9 mouse cellular contexts compared by ENCODE assay signal in the genomic region with DNA sequence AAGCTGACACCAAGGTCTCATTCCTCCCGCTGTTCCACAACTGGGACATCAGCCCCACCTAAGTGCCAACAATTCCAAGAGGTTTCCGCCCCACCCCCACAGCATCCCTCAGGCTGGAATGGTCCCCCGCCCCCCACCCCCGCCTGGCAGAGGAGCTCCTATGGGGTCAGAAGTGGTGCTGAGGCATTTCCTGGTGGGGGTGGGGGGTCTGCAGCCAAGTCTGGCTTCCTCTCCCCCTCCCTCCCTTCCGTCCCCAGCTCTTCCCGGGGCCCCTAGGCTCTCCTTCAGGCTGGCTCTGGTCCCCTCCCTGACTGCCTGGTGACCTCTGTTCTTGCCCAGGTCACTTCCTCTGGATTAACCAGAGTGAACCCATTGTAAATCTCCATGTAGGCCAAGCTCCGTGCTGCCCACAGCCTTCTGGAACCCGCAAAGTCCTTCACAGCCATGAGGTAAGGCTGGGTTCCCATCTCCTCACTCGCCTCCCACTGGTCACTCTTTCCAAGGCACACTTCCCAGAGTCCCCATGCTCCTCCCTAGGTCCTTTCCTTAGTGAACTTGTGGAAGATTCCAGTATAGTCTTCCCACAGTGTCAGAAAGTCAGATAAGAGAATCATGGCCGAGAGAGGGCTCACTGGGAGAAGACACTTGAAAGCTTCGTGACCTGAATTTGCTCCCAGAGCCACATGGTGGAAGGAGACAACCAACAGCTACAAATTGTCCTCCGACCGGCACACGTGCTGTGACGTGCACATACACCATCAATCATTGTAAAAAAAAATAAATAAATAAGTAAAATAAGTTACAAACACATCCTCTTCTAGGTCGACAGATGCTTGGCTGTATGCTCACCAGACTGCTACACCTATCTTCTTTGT. TPM values are rescaled to one million over a fixed set of nuclear protein-coding genes. Genes with fewer than 3 reads are reported as not detected.
DNase-seq lines count a peak whose midpoint lies in the region; ATAC-seq and TF ChIP-seq lines count a peak whose summit lies in the region.
"Had no signal": no experiment of that assay in that cellular context is flagged by ENCODE, and none has a peak within 500 bp of the region (broad histone marks: within the 10 kb centered on the region; RNA-seq: fewer than 3 reads in every experiment).

No protein-coding gene starts in this region.

- H3K4me2 ChIP-seq in liver, embryonic 14.5 days (ENCODE audit: low read depth): no peak overlapping the region
- H3K4me2 ChIP-seq: neural tube, embryonic 13.5 days had no signal

- peak; percentile 31; the same call in 1 of the 2 replicates for ATAC-seq in liver, embryonic 14.5 days (ENCODE audit: insufficient read depth)

- H3K4me3 ChIP-seq in brown adipose tissue, adult 24 weeks (ENCODE audit: insufficient read depth, low read depth, low read length): no peak overlapping the region
- no peak overlapping the region for H3K4me3 ChIP-seq in liver, embryonic 14.5 days (ENCODE audit: insufficient read depth in 1 of 2, low read depth in 2 of 2, low read length in 2 of 2)
- no peak overlapping the region for H3K4me3 ChIP-seq in left cerebral cortex, adult 2 months
- H3K4me3 ChIP-seq: neural tube, embryonic 13.5 days had no signal

- TF ChIP-seq CTCF in liver, embryonic 14.5 days (IDR thresholded peaks at IDR 0.05; ENCODE audit: low read depth): no peak
- TF ChIP-seq CTCF in left cerebral cortex, adult 2 months (IDR thresholded peaks at IDR 0.05): no peak

- no peak for TF ChIP-seq EP300 in liver, embryonic 14.5 days (IDR thresholded peaks at IDR 0.05; ENCODE audit: low read depth)

- no peak overlapping the region for H3K9ac ChIP-seq in liver, embryonic 14.5 days (replicated peaks)
- H3K9ac ChIP-seq: neural tube, embryonic 13.5 days had no signal

- H3K27me3 ChIP-seq in liver, embryonic 14.5 days (ENCODE audit: control insufficient read depth, insufficient read depth, low read length): no peaks in the 10 kb centered on the region
- H3K27me3 ChIP-seq: neural tube, embryonic 13.5 days had no signal

- no peaks in the 10 kb centered on the region for H3K9me3 ChIP-seq in liver, embryonic 14.5 days (ENCODE audit: control insufficient read depth, low read length)
- H3K9me3 ChIP-seq: neural tube, embryonic 13.5 days had no signal

- peak overlapping the region; percentile 62 for H3K27ac ChIP-seq in brown adipose tissue, adult 24 weeks (replicated peaks; ENCODE audit: low read depth, low read length)
- no peak overlapping the region for H3K27ac ChIP-seq in liver, embryonic 14.5 days
- H3K27ac ChIP-seq in left cerebral cortex, adult 2 months: no peak overlapping the region
- H3K27ac ChIP-seq: neural tube, embryonic 13.5 days had no signal

- 38% methylated on average over 15 of the region's 16 CpGs for WGBS in liver, embryonic 14.5 days (ENCODE audit: insufficient replicate concordance)

- DNase-seq in cerebellum, adult 11-12 months: peak; percentile 23
- DNase-seq in cerebellum, postnatal 14 days: no peak
- peak; percentile 49 for DNase-seq in kidney, adult 18-20 months
- no peak for DNase-seq in liver, embryonic 14.5 days (ENCODE audit: low read depth in 3 of 3, low spot score in 3 of 3)
- no peak for DNase-seq in left cerebral cortex, adult 2 months (ENCODE audit: extremely low spot score in 1 of 2, low spot score in 2 of 2)
- no peak for DNase-seq in right cerebral cortex, postnatal 14 days
- no peak for DNase-seq in spleen, postnatal 4 days (ENCODE audit: low spot score in 2 of 2)

- no peaks in the 10 kb centered on the region for H3K36me3 ChIP-seq in liver, embryonic 14.5 days (replicated peaks; ENCODE audit: control insufficient read depth, insufficient read depth, low read depth)

- intact Hi-C loops in left cerebral cortex, adult 2 months (cut with DNase I): no loop called here

- peaks cover 28% of the 10 kb centered on the region for H3K4me1 ChIP-seq in brown adipose tissue, adult 24 weeks (ENCODE audit: control insufficient read depth, insufficient read depth, insufficient read length, low read length)
- H3K4me1 ChIP-seq in liver, embryonic 14.5 days (replicated peaks; ENCODE audit: control insufficient read depth in 2 of 2, insufficient read depth in 2 of 2, low read length in 1 of 2): peaks cover 0 to 2% of the 10 kb centered on the region in 2 experiments; a peak in 1 of 4 replicates

RNA-seq across cellular contexts. Expression of a gene that starts 11.2 kb away (rescaled TPM):
- 6.7 and 9.1 TPM in 2 replicates for polyA plus RNA-seq in brown adipose tissue, adult 24 weeks (2012; ENCODE audit: insufficient read depth, insufficient read length, missing spikeins)
- 9.2 and 10.0 TPM in 2 replicates for polyA plus RNA-seq in liver, embryonic 14.5 days (2012; rRNA removed)
- 1.3 and 1.8 TPM in 2 replicates for polyA plus RNA-seq in liver, embryonic 14.5 days (2014; fragmentation: Nextera tagmentation; extraction: Ambion mirVana)
- 10 to 100 TPM; 33.0 to 37.4 TPM for total RNA-seq in left cerebral cortex, adult 2 months (2021)

RNA-seq across cellular contexts. Expression of a gene that starts 12.5 kb away (rescaled TPM):
- 4.3 and 6.1 TPM in 2 replicates for polyA plus RNA-seq in brown adipose tissue, adult 24 weeks (2012; ENCODE audit: insufficient read depth, insufficient read length, missing spikeins)
- 15.4 and 16.8 TPM in 2 replicates for polyA plus RNA-seq in liver, embryonic 14.5 days (2012; rRNA removed)
- polyA plus RNA-seq in liver, embryonic 14.5 days (2014; fragmentation: Nextera tagmentation; extraction: Ambion mirVana): 15.9 and 18.4 TPM in 2 replicates
- total RNA-seq in left cerebral cortex, adult 2 months (2021): 1 to 10 TPM; 8.5 to 9.1 TPM

RNA-seq across cellular contexts. Expression of a gene that starts 13.3 kb away (rescaled TPM):
- 7.3 and 9.3 TPM in 2 replicates for polyA plus RNA-seq in brown adipose tissue, adult 24 weeks (2012; ENCODE audit: insufficient read depth, insufficient read length, missing spikeins)
- 1.4 and 1.7 TPM in 2 replicates for polyA plus RNA-seq in liver, embryonic 14.5 days (2012; rRNA removed)
- 0.14 and 0.15 TPM in 2 replicates for polyA plus RNA-seq in liver, embryonic 14.5 days (2014; fragmentation: Nextera tagmentation; extraction: Ambion mirVana)
- 10 to 100 TPM; 62.5 to 64.0 TPM for total RNA-seq in left cerebral cortex, adult 2 months (2021)

RNA-seq across cellular contexts. Expression of a gene that starts 26.5 kb away (rescaled TPM):
- polyA plus RNA-seq in brown adipose tissue, adult 24 weeks (2012; ENCODE audit: insufficient read depth, insufficient read length, missing spikeins): not detected in 2 replicates
- 0.09 and 0.11 TPM in 2 replicates for polyA plus RNA-seq in liver, embryonic 14.5 days (2012; rRNA removed)
- 0.19 TPM in 1 of 2 replicates, not detected in the other for polyA plus RNA-seq in liver, embryonic 14.5 days (2014; fragmentation: Nextera tagmentation; extraction: Ambion mirVana)
- not detected for total RNA-seq in left cerebral cortex, adult 2 months (2021)

RNA-seq across cellular contexts. Expression of a gene that starts 30.1 kb away (rescaled TPM):
- 23.6 and 34.4 TPM in 2 replicates for polyA plus RNA-seq in brown adipose tissue, adult 24 weeks (2012; ENCODE audit: insufficient read depth, insufficient read length, missing spikeins)
- 24.8 and 25.4 TPM in 2 replicates for polyA plus RNA-seq in liver, embryonic 14.5 days (2012; rRNA removed)
- 34.4 and 36.9 TPM in 2 replicates for polyA plus RNA-seq in liver, embryonic 14.5 days (2014; fragmentation: Nextera tagmentation; extraction: Ambion mirVana)
- 10 to 100 TPM; 75.0 to 87.0 TPM for total RNA-seq in left cerebral cortex, adult 2 months (2021)

Comparison
In these comparisons a context has a peak if more than half of its experiments do, and no peak if none do; other contexts are left out.
1. DNase-seq: peak in cerebellum, adult 11-12 months (single experiment) and kidney, adult 18-20 months (single experiment); none in cerebellum, postnatal 14 days (0 of 2), liver, embryonic 14.5 days (0 of 3), left cerebral cortex, adult 2 months (0 of 2), right cerebral cortex, postnatal 14 days (single experiment) and spleen, postnatal 4 days (0 of 2).